ENCODE assay signal across 8 mouse cellular contexts in the genomic region with DNA sequence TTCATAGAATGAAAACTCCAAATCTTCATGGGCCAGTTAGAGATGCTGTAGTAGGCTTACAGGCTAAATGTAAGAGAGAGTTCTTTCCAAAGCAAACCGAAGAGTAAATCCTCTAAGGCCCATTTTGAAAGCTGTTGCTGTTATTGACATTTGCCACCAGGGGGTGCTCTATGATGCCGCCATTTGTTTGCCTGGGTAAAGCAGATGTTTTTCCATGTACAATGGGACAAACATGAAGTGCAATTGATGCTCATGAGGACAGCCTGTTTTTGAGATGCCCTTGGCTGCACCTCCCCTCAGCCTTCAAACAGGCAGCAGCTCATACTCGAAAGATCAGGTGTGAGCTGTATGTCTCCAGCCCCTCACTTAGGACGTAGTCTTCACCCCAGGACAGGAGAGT.
DNase-seq lines count a peak whose midpoint lies in the region; ATAC-seq and TF ChIP-seq lines count a peak whose summit lies in the region.

No protein-coding gene starts in this region.

- H3K27me3 ChIP-seq in kidney, embryonic 14.5 days (ENCODE audit: control insufficient read depth, insufficient read depth, low read length) = peaks cover 33% of the 10 kb centered on the region
- peaks cover 4% of the 10 kb centered on the region for H3K27me3 ChIP-seq in Patski
- H3K27me3 ChIP-seq in liver, postnatal 0 days (ENCODE audit: insufficient read depth, low read length) = peaks cover 39% of the 10 kb centered on the region

- H3K4me3 ChIP-seq in kidney, embryonic 14.5 days (ENCODE audit: low read length) = no peak overlapping the region
- H3K4me3 ChIP-seq in liver, postnatal 0 days (ENCODE audit: low read depth, low read length) = no peak overlapping the region

- in situ Hi-C loops in Patski (cut with MboI; ENCODE audit: low pct_unique_long_range_greater_than_20kb) = loop anchor here (5.0 to 10.0 kb wide), 6 partner anchors 105 to 983 kb away; partner anchors contain the start of gene Trpm1

- no peak overlapping the region for H3K9ac ChIP-seq in kidney, embryonic 14.5 days (ENCODE audit: low read depth, low read length)
- H3K9ac ChIP-seq in liver, postnatal 0 days (replicated peaks) = no peak overlapping the region

- no peak for ATAC-seq in kidney, embryonic 14.5 days (ENCODE audit: low FRiP score, low TSS enrichment)
- ATAC-seq in Patski = peak; percentile 31
- ATAC-seq in liver, postnatal 0 days = no peak

- no peak overlapping the region for H3K27ac ChIP-seq in kidney, embryonic 14.5 days (ENCODE audit: low read depth, low read length)
- H3K27ac ChIP-seq in liver, postnatal 0 days (ENCODE audit: low read depth) = no peak overlapping the region

- H3K9me3 ChIP-seq in kidney, embryonic 14.5 days (ENCODE audit: control insufficient read depth, low read length) = no peaks in the 10 kb centered on the region
- no peaks in the 10 kb centered on the region for H3K9me3 ChIP-seq in liver, postnatal 0 days (ENCODE audit: low read length)

- CTCF ChIA-PET in Patski (lab: Charles Lee) = interaction anchor here (0.7 to 4.5 kb wide), 15 partner anchors 13 to 529 kb away, joined by 3 to 26 read pairs (median 6); no protein-coding TSS in a partner anchor

- POLR2A ChIA-PET in Patski (lab: Charles Lee) = no interaction called here

- no peak overlapping the region for H3K4me2 ChIP-seq in kidney, embryonic 14.5 days (replicated peaks; ENCODE audit: low read depth, low read length)
- no peak overlapping the region for H3K4me2 ChIP-seq in liver, postnatal 0 days (ENCODE audit: low read depth, low read length)

- peak; percentile 38 for DNase-seq in kidney, adult 18-20 months
- peak; percentile 48 to 58 for DNase-seq in CD8-positive naive resting alpha-beta T cell, adult 2 months (ENCODE audit: low read depth in 2 of 2, low spot score in 2 of 2)
- DNase-seq in Patski (ENCODE audit: low read depth, low spot score) = no peak
- DNase-seq in embryo, embryonic 11 days = peak; percentile 62
- DNase-seq in liver, postnatal 0 days = peak; percentile 60
- peak; percentile 20 to 55 for DNase-seq in spleen, postnatal 10 days (ENCODE audit: low spot score in 2 of 2)
- DNase-seq in urinary bladder, adult 2 months (ENCODE audit: low spot score) = no peak

- WGBS in kidney, embryonic 14.5 days = 41% methylated on average over 4 of the region's 4 CpGs
- 44% methylated on average over 4 of the region's 4 CpGs for WGBS in liver, postnatal 0 days (ENCODE audit: insufficient replicate concordance)

- no peaks in the 10 kb centered on the region for H3K36me3 ChIP-seq in kidney, embryonic 14.5 days (ENCODE audit: control insufficient read depth, insufficient read depth, low read length)
- H3K36me3 ChIP-seq in liver, postnatal 0 days (replicated peaks; ENCODE audit: insufficient read depth, low read length) = no peaks in the 10 kb centered on the region

- TF ChIP-seq EP300 in liver, postnatal 0 days (IDR thresholded peaks at IDR 0.05; ENCODE audit: low read depth) = no peak

- peak; percentile 88 for TF ChIP-seq CTCF in Patski (IDR thresholded peaks at IDR 0.05)
- peak; percentile 88 for TF ChIP-seq CTCF in liver, postnatal 0 days (IDR thresholded peaks at IDR 0.05; ENCODE audit: low read depth)

- no peaks in the 10 kb centered on the region for H3K4me1 ChIP-seq in kidney, embryonic 14.5 days (ENCODE audit: control insufficient read depth, insufficient read depth, low read length)
- peaks cover 4% of the 10 kb centered on the region; the same call in 1 of the 2 replicates for H3K4me1 ChIP-seq in liver, postnatal 0 days (ENCODE audit: insufficient read depth)

Comparison
In these comparisons a context has a peak if more than half of its experiments do, and no peak if none do; other contexts are left out.
1. DNase-seq: peak in kidney, adult 18-20 months (single experiment), CD8-positive naive resting alpha-beta T cell, adult 2 months (2 of 2), embryo, embryonic 11 days (single experiment), liver, postnatal 0 days (single experiment) and spleen, postnatal 10 days (2 of 2); none in Patski (single experiment) and urinary bladder, adult 2 months (single experiment).